Mouse (Mus musculus) v-Abl transformed pro-B cells (cell line): Measurements from ENCODE around the gene Pinlyp.

Experiments
- in situ Hi-C, 2 experiments: fragments of 400-800 bp; cut with MboI; formaldehyde crosslinking; loops; one replicate each; pipeline ENCODE4 v1.15.1; 2025; ENCODE audit not compliant: unreplicated experiment in 2 of 2

The Pinlyp gene

GRCm38 (mm10) chr7:24504868-24505267 is 41.0 kb downstream of the Pinlyp start:
- in situ Hi-C loops: no loop called here

- in situ Hi-C loops: no loop called here
Observed at GRCm38 (mm10) chr7:24504004-24504403, 41.9 kb downstream of the Pinlyp start.

- in situ Hi-C loops: no loop called here
Observed at GRCm38 (mm10) chr7:24501492-24501891, 44.4 kb downstream of the Pinlyp start.

- in situ Hi-C loops: no loop called here
Observed at GRCm38 (mm10) chr7:24500929-24501328, 45.0 kb downstream of the Pinlyp start.

GRCm38 (mm10) chr7:24499856-24500577 is 45.9 kb downstream of the Pinlyp start:
- in situ Hi-C loops: no loop called here
